Mouse (Mus musculus) thymus, adult 2 months (tissue): Measurements from ENCODE around the gene Zfand4.

Source experiments
- CTCF ChIP-seq: fragments of 200-500 bp; IDR thresholded peaks from 2 replicates; pipeline ENCODE4 v1.5.1; 2012; ENCODE audit warnings: mild to moderate bottlenecking, control low read depth, low read length, moderate library complexity, borderline replicate concordance; ENCODE audit not compliant: control insufficient read depth, poor library complexity, insufficient read depth; ENCODE audit errors: extremely low read depth
- POLR2A ChIP-seq: fragments of 200-500 bp; IDR thresholded peaks from 2 replicates; pipeline ENCODE4 v1.6.1; 2012; ENCODE audit warnings: mild to moderate bottlenecking, low read length, control low read depth, moderate library complexity; ENCODE audit not compliant: control insufficient read depth, poor library complexity, insufficient read depth; ENCODE audit errors: extremely low read depth

DNA sequence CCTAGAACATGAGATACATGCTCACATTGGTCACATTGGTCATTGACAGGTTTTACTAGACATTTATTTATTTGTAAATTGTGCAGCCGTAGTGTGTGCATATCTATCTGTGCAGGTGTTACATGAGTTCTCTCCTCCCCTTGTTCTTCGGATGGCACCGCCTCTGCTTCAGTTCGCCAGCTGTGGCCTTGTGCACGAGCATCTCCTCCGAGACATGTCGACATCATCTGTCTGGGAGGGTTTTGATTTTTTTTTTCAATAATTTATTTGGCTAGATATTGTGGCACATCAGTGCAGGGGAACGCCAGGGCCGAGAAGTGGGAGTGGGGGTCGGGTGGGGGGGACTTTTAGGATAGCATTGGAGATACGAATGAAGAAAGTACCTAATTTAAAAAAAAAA lies 103.9 kb downstream of the Zfand4 start:
- TF ChIP-seq CTCF = no peak
- no peak for TF ChIP-seq POLR2A
